Mouse (Mus musculus) ES-Bruce4 (cell line): ENCODE measurements around the gene Kat5.

Experiments
- CTCF ChIP-seq: IDR thresholded peaks from one replicate; pipeline ENCODE4 v1.8.1; 2011; ENCODE audit warnings: low read depth, low read length
- EP300 ChIP-seq: IDR thresholded peaks from 2 replicates; pipeline ENCODE4 v1.6.1; 2011; ENCODE audit warnings: low read depth, low read length; ENCODE audit not compliant: insufficient read depth
- POLR2A ChIP-seq: IDR thresholded peaks from one replicate; pipeline ENCODE4 v1.8.1; 2011; ENCODE audit warnings: low read length; ENCODE audit not compliant: insufficient read depth

DNA sequence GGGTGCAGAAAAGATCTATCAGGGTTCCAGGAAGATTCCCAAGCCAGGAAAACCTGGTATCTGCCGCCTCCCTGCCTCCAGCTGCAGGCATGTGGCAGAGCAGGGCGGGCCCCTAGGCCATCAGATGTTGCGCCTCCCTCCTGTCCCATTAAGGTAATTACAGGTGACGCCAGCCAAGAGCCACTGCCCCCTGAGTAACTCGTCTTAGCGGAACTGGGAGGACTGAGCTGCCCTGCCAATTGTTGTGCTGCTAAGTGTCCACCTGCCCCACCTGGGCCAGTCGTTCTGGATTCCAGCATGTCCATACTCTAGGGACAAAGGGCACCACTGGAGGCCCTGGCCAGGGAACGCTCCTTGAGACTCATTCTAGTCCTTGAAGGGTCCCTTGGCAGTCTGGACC is 56.2 kb downstream of the Kat5 start:
- TF ChIP-seq POLR2A (no peak), CTCF (no peak), EP300 (no peak)
